Mouse (Mus musculus): ENCODE results near the gene Rpl13a.

- TF ChIP-seq CTCF (IDR thresholded peaks at IDR 0.05; ENCODE audit: low read depth, low read length) (no peak), POLR2A (IDR thresholded peaks at IDR 0.05; ENCODE audit: insufficient read depth, low read length) (no peak)
Measured at GRCm38 (mm10) chr7:45126147-45126843, 2.3 kb downstream of the Rpl13a start.
